Mouse (Mus musculus) intestine, postnatal 0 days (tissue): ENCODE data around the gene Cbarp. TPM values are rescaled to one million over a fixed set of nuclear protein-coding genes. Genes with fewer than 3 reads are reported as not detected.
A peak's percentile ranks its signal among the peaks of the same experiment; 100 is the strongest.

Source experiments
- ATAC-seq: fragments of 200-750 bp; cut with Nextera tagmentation; 2 replicates; pipeline ENCODE4 v1.8.0; 2017; ENCODE audit warnings: mild to moderate bottlenecking, moderate TSS enrichment, moderate library complexity
- H3K27ac ChIP-seq: fragments of 300-500 bp; sonication (generic); 2 replicates; pipeline ENCODE4 v1.5.1; 2014; ENCODE audit warnings: mild to moderate bottlenecking, low read depth, low read length, moderate library complexity
- H3K27me3 ChIP-seq: fragments of 300-500 bp; sonication (generic); replicated peaks from 2 replicates; pipeline ENCODE4 v1.6.1; 2014; ENCODE audit warnings: low read length, mixed read lengths; ENCODE audit not compliant: control insufficient read depth, insufficient read depth
- H3K36me3 ChIP-seq: fragments of 300-500 bp; sonication (generic); 2 replicates; pipeline ENCODE4 v1.6.1; 2014; ENCODE audit warnings: mild to moderate bottlenecking, moderate library complexity; ENCODE audit not compliant: control insufficient read depth, insufficient read depth
- H3K4me1 ChIP-seq: fragments of 300-500 bp; sonication (generic); replicated peaks from 2 replicates; pipeline ENCODE4 v1.6.1; 2014; ENCODE audit warnings: antibody characterized with exemption, low read length, mixed read lengths; ENCODE audit not compliant: control insufficient read depth, insufficient read depth
- H3K4me2 ChIP-seq: fragments of 300-500 bp; sonication (generic); replicated peaks from 2 replicates; pipeline ENCODE4 v1.6.1; 2014; ENCODE audit warnings: low read depth, mild to moderate bottlenecking, moderate library complexity
- H3K4me3 ChIP-seq: fragments of 300-500 bp; sonication (generic); 2 replicates; pipeline ENCODE4 v1.5.1; 2014; ENCODE audit warnings: low read depth, low read length
- H3K9ac ChIP-seq: fragments of 300-500 bp; sonication (generic); 2 replicates; pipeline ENCODE4 v1.6.1; 2014; ENCODE audit warnings: mild to moderate bottlenecking, low read depth, low read length
- H3K9me3 ChIP-seq: fragments of 300-500 bp; sonication (generic); 2 replicates; pipeline ENCODE4 v1.6.1; 2016; ENCODE audit warnings: mixed run types; ENCODE audit not compliant: control insufficient read depth
- CTCF ChIP-seq: sonication (generic); IDR thresholded peaks from 2 replicates; pipeline ENCODE4 v1.5.1; 2016; ENCODE audit warnings: low read depth, mild to moderate bottlenecking, control low read depth, antibody characterized with exemption, moderate library complexity
- WGBS: fragments of 180-500 bp; shearing (Covaris S2); extraction: QIAGEN DNeasy Blood & Tissue Kit; methylation state at CpG from one replicate; pipeline ENCODE4 v1.1.7; 2014; 5-methylcytosine and 5-hydroxymethylcytosine counted together
- polyA plus RNA-seq: library from polyadenylated mRNA; unstranded; fragments of >200 nt; fragmentation: Nextera tagmentation; extraction: Ambion mirVana; gene quantifications from 2 replicates; pipeline ENCODE4 v1.2.1, GENCODE M21; 2015

Cbarp gene
- polyA plus RNA-seq, 1 experiment from 2014 or later, result 2.1 TPM

- H3K27ac ChIP-seq, result no peak overlapping the region
- no peak for ATAC-seq
- peak; percentile 80 for TF ChIP-seq CTCF
- H3K4me2 ChIP-seq, result no peak overlapping the region
- H3K36me3 ChIP-seq, result peaks cover 18% of the 10 kb centered on the region
- no peak overlapping the region for H3K4me3 ChIP-seq
- no peaks in the 10 kb centered on the region for H3K4me1 ChIP-seq
- WGBS, result 32% methylated on average over 4 of the region's 4 CpGs
- H3K9me3 ChIP-seq, result no peaks in the 10 kb centered on the region
- no peak overlapping the region for H3K9ac ChIP-seq
- H3K27me3 ChIP-seq, result no peaks in the 10 kb centered on the region
Measured at GRCm38 (mm10) chr10:80175536-80176269, 35.1 kb upstream of the Cbarp start.

- no peak overlapping the region for H3K9ac ChIP-seq
- TF ChIP-seq CTCF, result peak; percentile 72
- 42% methylated on average over 2 of the region's 2 CpGs for WGBS
- no peak overlapping the region for H3K27ac ChIP-seq
- no peaks in the 10 kb centered on the region for H3K9me3 ChIP-seq
- H3K4me1 ChIP-seq, result no peaks in the 10 kb centered on the region
- no peak overlapping the region for H3K4me3 ChIP-seq
- peaks cover 28% of the 10 kb centered on the region for H3K36me3 ChIP-seq
- H3K27me3 ChIP-seq, result no peaks in the 10 kb centered on the region
- H3K4me2 ChIP-seq, result no peak overlapping the region
- no peak for ATAC-seq
Measured at GRCm38 (mm10) chr10:80174705-80175104, 34.1 kb upstream of the Cbarp start.

- WGBS, result 87% methylated on average over 10 of the region's 10 CpGs
- no peak for ATAC-seq
Measured at GRCm38 (mm10) chr10:80173955-80174640, 33.5 kb upstream of the Cbarp start.

GRCm38 (mm10) chr10:80173358-80173757 is 32.7 kb upstream of the Cbarp start:
- Histone ChIP-seq H3K27me3 (no peaks in the 10 kb centered on the region), H3K36me3 (peaks cover 34% of the 10 kb centered on the region), H3K9me3 (no peaks in the 10 kb centered on the region), H3K4me1 (no peaks in the 10 kb centered on the region), H3K4me3 (peak overlapping the region; percentile 45), H3K27ac (peak overlapping the region; percentile 83; the same call in 1 of the 2 replicates), H3K9ac (no peak overlapping the region), H3K4me2 (peak overlapping the region; percentile 63)
- TF ChIP-seq CTCF, result no peak
- ATAC-seq, result no peak
- 9% methylated on average over 11 of the region's 11 CpGs for WGBS

More at GRCm38 (mm10) chr10:80173955-80174640, 33.5 kb upstream of the Cbarp start:
- no peak for TF ChIP-seq CTCF
- Histone ChIP-seq H3K36me3 (peaks cover 34% of the 10 kb centered on the region), H3K9me3 (no peaks in the 10 kb centered on the region), H3K4me1 (no peaks in the 10 kb centered on the region), H3K4me2 (no peak overlapping the region), H3K9ac (no peak overlapping the region), H3K4me3 (no peak overlapping the region), H3K27me3 (no peaks in the 10 kb centered on the region), H3K27ac (no peak overlapping the region)

GRCm38 (mm10) chr10:80172527-80173292 is 32.1 kb upstream of the Cbarp start, which contains the start of gene 1600002K03Rik:
TSS of gene 1600002K03Rik (plus strand) at chr10:80172944.
- H3K9me3 ChIP-seq, result no peaks in the 10 kb centered on the region
- peak within 1 kb of the TSS; percentile 24 for H3K9ac ChIP-seq
- peak within 1 kb of the TSS; percentile 63 for H3K4me2 ChIP-seq
- 7% methylated on average over 35 of the region's 35 CpGs for WGBS
- H3K36me3 ChIP-seq, result peaks cover 34% of the 10 kb centered on the region
- ATAC-seq, result peak; percentile 68
- H3K4me1 ChIP-seq, result no peaks in the 10 kb centered on the region
- H3K4me3 ChIP-seq, result peak within 1 kb of the TSS; percentile 45
- H3K27ac ChIP-seq, result peak within 1 kb of the TSS; percentile 83
- no peaks in the 10 kb centered on the region for H3K27me3 ChIP-seq
- TF ChIP-seq CTCF, result no peak
